Mouse (Mus musculus) neural tube, embryonic 13.5 days (tissue): Measurements from ENCODE around the gene Cdc42bpg. TPM values are rescaled to one million over a fixed set of nuclear protein-coding genes. Genes with fewer than 3 reads are reported as not detected.
A peak's percentile ranks its signal among the peaks of the same experiment; 100 is the strongest.

Source experiments
- ATAC-seq: fragments of 200-750 bp; cut with Nextera tagmentation; 2 replicates; pipeline ENCODE4 v1.8.0; 2017; ENCODE audit warnings: low read depth, mild to moderate bottlenecking, moderate TSS enrichment, moderate library complexity
- H3K27ac ChIP-seq: fragments of 300-500 bp; sonication (generic); replicated peaks from 2 replicates; pipeline ENCODE4 v1.5.1; 2015; ENCODE audit warnings: moderate library complexity, mild to moderate bottlenecking, inconsistent platforms
- H3K27me3 ChIP-seq: fragments of 300-500 bp; sonication (generic); 2 replicates; pipeline ENCODE4 v1.6.1; 2015; ENCODE audit warnings: mild to moderate bottlenecking, inconsistent platforms
- H3K36me3 ChIP-seq: fragments of 300-500 bp; sonication (generic); 2 replicates; pipeline ENCODE4 v1.6.1; 2015; ENCODE audit warnings: mild to moderate bottlenecking, inconsistent platforms
- H3K4me1 ChIP-seq: fragments of 300-500 bp; sonication (generic); replicated peaks from 2 replicates; pipeline ENCODE4 v1.6.1; 2015; ENCODE audit warnings: inconsistent platforms
- H3K4me2 ChIP-seq: fragments of 300-500 bp; sonication (generic); 2 replicates; pipeline ENCODE4 v1.6.1; 2015; ENCODE audit warnings: inconsistent platforms, mild to moderate bottlenecking, moderate library complexity
- H3K4me3 ChIP-seq: fragments of 300-500 bp; sonication (generic); 2 replicates; pipeline ENCODE4 v1.5.1; 2015; ENCODE audit warnings: mild to moderate bottlenecking, inconsistent platforms
- H3K9ac ChIP-seq: fragments of 300-500 bp; sonication (generic); 2 replicates; pipeline ENCODE4 v1.6.1; 2015; ENCODE audit warnings: moderate library complexity, mild to moderate bottlenecking, inconsistent platforms
- H3K9me3 ChIP-seq: fragments of 300-500 bp; sonication (generic); 2 replicates; pipeline ENCODE4 v1.6.1; 2016; ENCODE audit warnings: inconsistent platforms
- WGBS: fragments of 180-500 bp; shearing (Covaris S2); methylation state at CpG from one replicate; pipeline ENCODE4 v1.1.7; 2015; 5-methylcytosine and 5-hydroxymethylcytosine counted together
- polyA plus RNA-seq: library from polyadenylated mRNA; unstranded; fragments of >200 nt; fragmentation: Nextera tagmentation; extraction: Ambion mirVana; gene quantifications from 2 replicates; pipeline ENCODE4 v1.2.1, GENCODE M21; 2015

Cdc42bpg gene
- polyA plus RNA-seq, 1 experiment from 2014 or later: 0.57 TPM

DNA sequence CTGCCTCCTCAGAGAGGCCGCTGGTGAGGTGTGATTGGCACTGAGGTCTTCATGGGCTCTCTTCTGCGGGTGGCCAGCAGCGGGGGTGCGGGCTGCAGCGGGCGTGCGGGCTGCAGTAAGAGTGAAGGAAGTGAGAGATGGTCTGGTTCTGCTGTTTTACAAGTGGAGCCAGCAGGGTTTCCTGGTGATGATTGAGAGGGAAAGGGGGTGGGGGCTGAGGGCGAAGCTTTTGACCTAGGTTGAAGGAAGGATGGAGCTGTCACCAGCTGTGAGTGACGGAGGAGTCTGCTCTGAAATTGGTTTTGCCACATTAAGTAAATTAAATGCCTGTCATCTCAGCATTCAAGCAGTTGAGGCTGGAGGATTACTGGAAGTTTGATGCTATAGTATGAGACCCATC lies 42.5 kb downstream of the Cdc42bpg start:
- H3K4me3 ChIP-seq: no peak overlapping the region
- H3K27ac ChIP-seq: peak overlapping the region; percentile 38; the same call in 1 of the 2 replicates
- WGBS: 53% methylated on average over 9 of the region's 9 CpGs
- 0 out of 2 replicates have a peak overlapping the region, but pooled peaks have one; percentile 5 for H3K9ac ChIP-seq
- peaks cover 89% of the 10 kb centered on the region for H3K36me3 ChIP-seq
- no peaks in the 10 kb centered on the region for H3K27me3 ChIP-seq
- no peaks in the 10 kb centered on the region for H3K9me3 ChIP-seq
- H3K4me2 ChIP-seq: no peak overlapping the region
- no peaks in the 10 kb centered on the region; the same call in 1 of the 2 replicates for H3K4me1 ChIP-seq
- no peak for ATAC-seq

DNA sequence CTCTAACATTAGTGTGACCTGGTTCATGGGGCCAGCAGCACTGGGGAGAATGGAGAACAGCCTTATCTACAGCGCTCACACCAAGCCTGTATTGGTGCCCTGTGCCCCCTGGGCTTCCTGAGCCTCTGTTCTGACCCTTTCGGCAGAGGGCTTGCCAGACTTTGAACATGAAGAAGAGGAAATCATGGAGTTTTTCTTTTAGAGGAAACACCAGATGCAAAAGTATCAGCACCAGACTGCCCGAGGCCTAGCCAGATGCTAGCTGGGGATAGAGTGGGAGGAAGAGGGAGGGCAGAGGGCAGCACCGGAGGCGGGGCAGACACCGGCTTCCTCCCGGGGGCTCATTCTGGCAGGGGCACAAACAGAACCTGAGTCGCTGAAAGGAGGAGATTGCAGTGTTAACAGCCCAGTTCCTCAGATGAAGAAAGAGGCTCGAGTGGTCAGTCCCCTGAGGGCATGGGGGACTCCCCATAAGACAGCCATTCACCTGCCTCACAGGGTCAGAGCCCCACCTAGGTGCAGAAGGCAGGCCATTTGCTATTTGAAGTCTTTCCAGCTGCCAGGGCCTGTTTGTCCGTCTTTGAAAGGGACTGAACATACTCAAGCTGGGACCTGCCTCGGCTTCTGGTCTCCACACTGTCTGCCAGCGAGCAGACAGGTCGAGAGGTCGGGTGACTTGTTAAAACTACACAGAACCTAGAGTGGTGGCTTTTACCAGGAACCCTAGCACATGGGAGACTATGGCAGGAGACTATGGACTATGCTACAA lies 43.1 kb downstream of the Cdc42bpg start:
- ATAC-seq: no peak
- Histone ChIP-seq H3K4me2 (no peak overlapping the region), H3K27me3 (no peaks in the 10 kb centered on the region), H3K36me3 (peaks cover 89% of the 10 kb centered on the region), H3K9me3 (no peaks in the 10 kb centered on the region), H3K4me1 (no peaks in the 10 kb centered on the region; the same call in 1 of the 2 replicates), H3K4me3 (no peak overlapping the region), H3K9ac (no peak overlapping the region), H3K27ac (no peak overlapping the region)
- WGBS: 35% methylated on average over 14 of the region's 14 CpGs

DNA sequence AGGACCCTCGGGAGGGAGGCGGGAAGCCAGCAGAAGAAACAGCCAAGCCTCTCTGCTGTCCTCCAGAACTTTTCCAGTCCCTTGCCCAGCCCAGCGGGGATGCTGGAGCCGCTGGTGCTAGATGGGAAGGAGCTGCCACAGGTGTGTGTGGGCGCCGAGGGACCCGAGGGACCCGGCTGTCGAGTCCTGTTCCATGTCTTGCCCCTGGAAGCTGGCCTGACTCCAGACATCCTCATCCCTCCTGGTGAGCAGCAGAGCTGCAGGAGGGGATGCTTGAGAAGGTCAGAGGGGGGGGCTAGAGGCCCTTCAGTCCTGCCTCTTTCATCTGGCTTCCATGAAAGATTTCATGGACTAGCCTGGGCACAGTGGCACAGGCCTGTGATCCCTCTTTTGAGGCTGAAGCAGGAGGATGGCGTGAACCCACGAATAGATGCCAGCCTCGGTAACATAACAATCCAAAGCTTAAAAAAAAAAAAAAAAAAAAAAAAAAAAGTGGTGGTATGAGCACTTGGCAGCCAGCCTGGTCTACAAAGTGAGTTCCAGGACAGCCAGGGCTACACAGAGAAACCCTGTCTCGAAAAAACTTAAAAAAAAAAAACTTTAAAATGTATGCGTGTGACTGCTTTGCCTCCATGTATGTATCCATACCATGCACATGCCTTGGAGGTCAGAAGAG lies 45.3 kb downstream of the Cdc42bpg start:
- peaks cover 73% of the 10 kb centered on the region for H3K36me3 ChIP-seq
- 68% methylated on average over 14 of the region's 14 CpGs for WGBS

DNA sequence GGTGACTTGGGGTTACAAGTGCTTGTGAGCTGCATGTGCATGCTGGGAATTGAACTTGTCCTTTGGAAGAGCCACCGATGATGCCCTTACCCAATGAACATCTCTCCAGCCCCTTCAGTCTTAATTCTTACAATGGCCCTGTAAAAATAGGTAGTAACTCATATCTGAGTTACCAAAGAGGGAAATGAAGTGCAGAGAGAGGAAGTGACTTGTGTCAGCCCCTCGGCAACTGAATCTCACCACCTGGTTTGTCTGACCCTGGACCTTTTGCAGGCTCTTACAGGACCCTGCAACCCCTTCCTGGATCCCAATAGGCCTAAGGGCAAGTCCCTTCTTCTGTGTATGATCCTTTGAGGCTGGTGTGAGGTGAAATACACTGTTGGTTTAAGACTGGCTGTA lies 45.9 kb downstream of the Cdc42bpg start:
- Histone ChIP-seq H3K27me3 (no peaks in the 10 kb centered on the region), H3K36me3 (peaks cover 68% of the 10 kb centered on the region), H3K4me2 (no peak overlapping the region), H3K4me1 (no peaks in the 10 kb centered on the region; the same call in 1 of the 2 replicates), H3K9me3 (no peaks in the 10 kb centered on the region), H3K9ac (no peak overlapping the region), H3K27ac (no peak overlapping the region), H3K4me3 (no peak overlapping the region)
- ATAC-seq: no peak
- 86% methylated on average over 2 of the region's 2 CpGs for WGBS

More for the DNA sequence above, 45.3 kb downstream of the Cdc42bpg start:
- no peaks in the 10 kb centered on the region for H3K9me3 ChIP-seq
- no peaks in the 10 kb centered on the region; the same call in 1 of the 2 replicates for H3K4me1 ChIP-seq
- H3K27ac ChIP-seq: no peak overlapping the region
- H3K9ac ChIP-seq: no peak overlapping the region
- H3K4me3 ChIP-seq: no peak overlapping the region
- no peak overlapping the region for H3K4me2 ChIP-seq
- H3K27me3 ChIP-seq: no peaks in the 10 kb centered on the region
- no peak for ATAC-seq

DNA sequence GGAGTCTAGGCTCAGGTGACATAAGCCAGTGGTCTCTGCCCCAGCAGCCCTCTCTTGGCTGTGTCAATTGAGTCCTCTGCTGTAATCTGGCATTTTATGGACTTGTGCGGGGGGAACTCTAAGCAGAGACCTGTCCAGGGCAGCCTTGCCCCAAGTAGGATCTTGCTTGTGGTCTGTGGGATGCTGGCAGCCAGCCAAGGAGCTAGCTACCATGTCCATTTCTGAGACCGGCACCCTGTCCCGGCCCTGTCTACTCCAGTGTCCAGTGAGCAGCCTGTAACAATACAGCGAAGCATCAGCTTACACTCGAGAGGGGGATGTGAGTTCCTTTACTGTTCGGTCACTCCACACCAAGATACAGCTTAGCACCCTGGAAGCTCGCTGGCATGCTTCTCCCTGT lies 47.8 kb downstream of the Cdc42bpg start:
- H3K27me3 ChIP-seq: no peaks in the 10 kb centered on the region
- H3K36me3 ChIP-seq: peaks cover 49% of the 10 kb centered on the region
- H3K4me3 ChIP-seq: no peak overlapping the region
- H3K4me2 ChIP-seq: no peak overlapping the region
- no peaks in the 10 kb centered on the region for H3K9me3 ChIP-seq
- 88% methylated on average over 7 of the region's 7 CpGs for WGBS
- no peak overlapping the region for H3K27ac ChIP-seq
- no peak for ATAC-seq
- H3K4me1 ChIP-seq: no peaks in the 10 kb centered on the region; the same call in 1 of the 2 replicates
- H3K9ac ChIP-seq: no peak overlapping the region

DNA sequence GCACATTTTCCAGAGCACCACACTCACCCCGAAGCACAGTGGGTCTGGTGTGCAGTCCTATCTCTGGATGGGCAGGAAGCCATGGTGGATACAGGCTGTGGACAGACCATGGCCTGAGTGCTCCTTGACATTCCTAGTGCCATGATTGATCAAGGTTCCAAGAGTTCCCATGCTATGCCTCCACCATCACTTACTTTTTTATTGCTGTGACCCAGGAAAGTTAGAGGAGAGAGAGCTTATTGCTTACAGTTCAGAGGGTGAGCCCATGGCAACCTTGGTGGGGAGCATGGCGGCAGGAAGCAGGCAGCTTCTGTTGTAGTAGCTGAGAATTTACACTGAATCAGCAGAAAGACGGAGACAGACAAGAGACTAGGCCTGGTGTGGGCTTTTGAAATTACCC lies 55.0 kb downstream of the Cdc42bpg start:
- peaks cover 18% of the 10 kb centered on the region for H3K36me3 ChIP-seq
- no peak overlapping the region for H3K27ac ChIP-seq
- H3K4me3 ChIP-seq: no peak overlapping the region
- H3K4me1 ChIP-seq: peaks cover 26% of the 10 kb centered on the region
- WGBS: 93% methylated on average over 3 of the region's 3 CpGs
- H3K27me3 ChIP-seq: no peaks in the 10 kb centered on the region
- no peak for ATAC-seq
- no peaks in the 10 kb centered on the region for H3K9me3 ChIP-seq
- H3K9ac ChIP-seq: no peak overlapping the region
- no peak overlapping the region for H3K4me2 ChIP-seq

DNA sequence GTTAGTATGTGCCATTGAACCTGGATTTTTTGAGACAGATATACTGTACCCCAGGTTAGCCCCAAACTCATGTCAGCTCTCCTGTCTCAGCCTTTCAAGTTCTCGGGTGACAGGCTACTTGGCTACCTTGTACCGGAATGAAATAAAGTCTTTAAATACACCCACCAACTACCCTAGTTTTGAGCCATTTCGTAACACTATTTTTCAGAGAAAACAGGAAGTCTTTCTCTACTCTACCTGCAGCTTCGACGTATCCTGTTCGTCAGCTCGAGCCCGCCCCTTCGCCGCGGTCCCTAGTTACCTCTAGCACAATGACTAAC lies 56.8 kb downstream of the Cdc42bpg start:
- Histone ChIP-seq H3K9me3 (no peaks in the 10 kb centered on the region), H3K27me3 (no peaks in the 10 kb centered on the region), H3K4me3 (peak overlapping the region; percentile 99), H3K9ac (peak overlapping the region; percentile 60), H3K36me3 (peaks cover 35% of the 10 kb centered on the region), H3K4me1 (peaks cover 39% of the 10 kb centered on the region), H3K4me2 (peak overlapping the region; percentile 60), H3K27ac (peak overlapping the region; percentile 99)
- 3% methylated on average over 11 of the region's 11 CpGs for WGBS
- no peak for ATAC-seq

DNA sequence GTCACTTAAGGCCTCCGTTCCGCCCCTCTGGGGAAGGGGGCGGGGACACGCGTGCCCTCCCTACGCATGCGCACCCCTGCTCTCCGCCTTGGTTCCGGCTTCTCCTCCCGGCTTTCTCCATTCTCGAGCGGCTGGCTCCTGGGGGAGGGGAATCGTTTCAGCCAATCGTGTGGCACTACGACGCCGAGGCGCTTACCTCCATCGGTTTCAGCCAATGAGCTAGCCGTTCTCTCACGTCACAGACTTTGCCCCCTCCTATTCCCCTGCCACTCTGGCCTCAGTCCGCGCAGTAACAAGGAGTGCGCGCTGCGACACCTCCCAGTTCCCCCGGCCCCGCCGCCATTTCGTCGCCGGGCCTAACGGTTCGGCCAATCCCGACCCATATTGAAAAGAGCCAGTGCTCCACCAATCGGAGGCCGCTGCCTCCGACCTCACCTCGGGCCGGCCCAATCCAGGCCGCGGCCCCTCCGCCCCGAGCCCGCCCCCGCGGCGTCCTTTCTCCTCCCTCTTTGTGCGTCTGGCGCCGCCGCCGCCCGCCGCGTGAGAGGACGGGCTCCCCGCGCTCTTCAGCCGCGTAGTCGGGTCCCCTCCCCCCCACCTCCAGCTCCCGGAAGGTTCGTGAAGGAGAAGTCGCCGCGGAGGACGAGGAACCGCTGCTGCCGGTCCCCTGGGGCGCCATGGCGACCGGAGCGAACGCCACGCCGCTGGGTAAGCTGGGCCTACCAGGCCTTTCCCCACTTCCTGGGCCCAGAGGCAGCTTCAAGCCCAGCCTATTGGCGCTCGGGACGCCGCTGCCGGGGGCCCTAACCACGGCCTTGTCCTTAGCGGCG lies 57.4 kb downstream of the Cdc42bpg start, which contains the start of gene Sf1:
Sf1 (plus strand) TSS at position 280 of the 830 bp plus-strand sequence.
- ATAC-seq: peak; percentile 99
- whole genome bisulfite sequencing: 1% methylated on average over 84 of the region's 85 CpGs
- H3K27ac ChIP-seq: peak within 1 kb of the TSS; percentile 99

DNA sequence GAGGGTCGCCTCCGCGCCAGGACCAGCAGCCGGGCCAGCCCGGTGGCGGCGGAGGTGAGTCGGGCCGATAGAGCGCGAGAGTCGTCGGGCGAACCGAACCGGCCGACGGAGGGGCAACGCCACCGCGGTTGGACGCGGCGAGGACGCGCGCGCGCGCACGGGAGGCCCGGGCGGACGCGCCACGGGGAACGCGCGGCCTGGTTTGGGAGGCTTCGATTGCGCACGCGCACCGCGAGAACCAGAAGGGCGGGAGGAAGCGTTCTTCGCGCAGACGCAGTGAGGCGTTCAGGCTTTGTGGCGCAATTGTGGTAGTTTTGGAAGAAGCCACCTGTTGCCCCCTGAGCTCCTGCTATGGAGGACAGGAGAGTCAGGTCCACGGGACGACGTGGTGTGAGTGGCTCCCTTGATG lies 58.1 kb downstream of the Cdc42bpg start:
- peak overlapping the region; percentile 87 for H3K4me2 ChIP-seq
- peak; percentile 0; the same call in 1 of the 2 replicates for ATAC-seq
- H3K4me3 ChIP-seq: peak overlapping the region; percentile 99
- 1% methylated on average over 55 of the region's 55 CpGs for WGBS
- H3K9me3 ChIP-seq: no peaks in the 10 kb centered on the region
- H3K9ac ChIP-seq: peak overlapping the region; percentile 98
- peaks cover 47% of the 10 kb centered on the region for H3K36me3 ChIP-seq
- peaks cover 39% of the 10 kb centered on the region for H3K4me1 ChIP-seq
- peak overlapping the region; percentile 99 for H3K27ac ChIP-seq
- H3K27me3 ChIP-seq: no peaks in the 10 kb centered on the region

More for the DNA sequence above, 57.4 kb downstream of the Cdc42bpg start, which contains the start of gene Sf1:
- Histone ChIP-seq H3K4me1 (peaks cover 39% of the 10 kb centered on the region), H3K27me3 (no peaks in the 10 kb centered on the region), H3K9ac (peak within 1 kb of the TSS; percentile 98), H3K9me3 (no peaks in the 10 kb centered on the region), H3K36me3 (peaks cover 41% of the 10 kb centered on the region), H3K4me3 (peak within 1 kb of the TSS; percentile 99), H3K4me2 (peak within 1 kb of the TSS; percentile 87)

DNA sequence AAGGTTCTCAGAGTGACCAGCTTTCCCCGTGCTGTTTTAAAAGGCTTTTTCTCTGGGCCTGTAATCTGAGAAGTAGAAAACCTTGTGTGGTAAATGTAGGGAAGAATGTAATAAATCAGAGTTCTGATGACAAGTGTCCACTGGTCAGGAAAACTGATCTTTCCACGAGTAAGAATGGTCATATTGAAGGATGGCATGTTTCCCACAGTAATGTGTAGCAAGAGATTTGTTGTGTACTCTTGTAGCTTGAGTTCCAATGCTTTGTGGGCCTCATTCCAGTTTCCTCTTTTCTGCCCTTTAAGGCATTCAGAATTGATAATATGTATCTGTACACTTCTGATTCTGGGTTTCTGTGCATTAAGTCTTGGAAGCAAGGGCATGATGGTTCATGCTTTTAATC lies 58.6 kb downstream of the Cdc42bpg start:
- Histone ChIP-seq H3K36me3 (peaks cover 49% of the 10 kb centered on the region), H3K27ac (peak overlapping the region; percentile 99; the same call in 1 of the 2 replicates)
- ATAC-seq: no peak

DNA sequence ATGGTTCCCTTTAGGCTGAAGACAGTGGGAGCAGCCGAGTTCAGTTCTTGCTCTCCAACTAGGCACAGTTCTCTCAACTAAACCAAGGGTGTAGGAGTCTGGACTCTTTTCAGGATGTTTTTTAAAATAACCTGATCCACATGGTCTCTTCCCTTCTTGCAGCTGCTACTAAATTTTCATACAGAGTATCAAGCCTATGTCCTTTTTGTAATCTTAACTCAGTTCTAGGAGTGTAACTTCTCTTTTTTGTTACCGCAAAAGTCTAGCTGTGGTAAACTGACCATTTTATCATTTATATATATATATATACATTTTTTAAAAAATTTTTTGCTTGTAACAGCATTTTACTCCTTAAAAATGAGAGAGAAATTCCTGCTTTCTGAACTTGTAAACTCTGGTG lies 63.9 kb downstream of the Cdc42bpg start:
- H3K36me3 ChIP-seq: peaks cover 95% of the 10 kb centered on the region
- H3K27me3 ChIP-seq: no peaks in the 10 kb centered on the region
- peaks cover 24% of the 10 kb centered on the region for H3K4me1 ChIP-seq
- ATAC-seq: no peak
- WGBS: 84% methylated on average over 2 of the region's 2 CpGs
- H3K4me3 ChIP-seq: no peak overlapping the region
- no peak overlapping the region for H3K9ac ChIP-seq
- H3K4me2 ChIP-seq: no peak overlapping the region
- H3K27ac ChIP-seq: no peak overlapping the region
- H3K9me3 ChIP-seq: no peaks in the 10 kb centered on the region

More for the DNA sequence above, 58.6 kb downstream of the Cdc42bpg start:
- Histone ChIP-seq H3K4me3 (peak overlapping the region; percentile 99), H3K4me1 (peaks cover 39% of the 10 kb centered on the region), H3K9me3 (no peaks in the 10 kb centered on the region), H3K27me3 (no peaks in the 10 kb centered on the region), H3K9ac (peak overlapping the region; percentile 98), H3K4me2 (peak overlapping the region; percentile 87)
- WGBS: 0% methylated on average over 2 of the region's 2 CpGs
